Mouse (Mus musculus): Measurements from ENCODE around the gene Lamc2.

Gene Lamc2

DNA sequence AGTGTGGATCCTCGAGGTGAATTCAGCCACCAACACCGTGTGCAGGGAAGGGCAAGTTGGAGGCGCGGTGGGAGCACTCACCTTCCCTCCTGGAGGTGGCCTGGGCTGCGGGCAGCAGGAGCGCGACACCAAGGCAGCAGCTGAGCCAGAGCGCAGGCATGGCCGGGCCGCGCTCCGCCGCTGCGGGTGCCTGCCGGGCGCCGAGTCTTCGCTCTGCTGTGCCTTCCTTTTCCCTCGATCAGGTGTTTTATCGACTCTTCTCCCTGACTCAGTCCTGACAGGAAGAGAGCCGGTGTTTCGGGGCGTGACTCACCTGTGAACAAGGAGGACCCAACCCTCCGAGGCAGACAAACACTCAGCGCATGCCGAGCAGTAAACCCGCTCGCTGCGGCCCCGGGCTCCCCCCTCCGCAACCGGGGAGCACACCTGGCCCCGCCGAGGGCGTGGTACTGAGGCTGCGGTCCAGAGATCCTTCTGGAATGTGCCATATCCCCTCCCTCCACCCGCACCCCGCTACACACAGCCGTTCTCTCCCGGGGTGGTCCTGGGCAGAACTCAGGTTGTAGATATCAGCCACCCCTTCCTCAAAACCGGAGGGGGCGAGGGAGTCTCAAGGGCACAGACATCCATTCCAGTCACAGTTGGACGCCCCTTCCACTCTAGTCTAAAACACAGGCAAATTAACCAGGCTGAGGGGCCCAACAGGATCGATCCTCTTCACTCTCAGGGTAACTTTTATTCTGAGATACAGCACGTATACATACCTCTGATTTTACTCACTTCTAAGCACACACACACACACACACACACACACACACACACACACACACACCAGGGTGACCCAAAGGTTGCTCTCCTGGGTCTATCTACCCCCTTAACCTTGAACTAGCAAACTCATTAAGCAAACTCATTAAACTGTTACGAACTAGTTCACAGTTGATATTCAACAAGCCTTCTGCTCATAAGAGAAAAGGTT, at the start of gene Lamc2:
Gene Lamc2 (minus strand): TSS at position 620 of the 976 bp plus-strand sequence.
- DNase-seq (ENCODE audit: low spot score in 2 of 2) = no peak

DNA sequence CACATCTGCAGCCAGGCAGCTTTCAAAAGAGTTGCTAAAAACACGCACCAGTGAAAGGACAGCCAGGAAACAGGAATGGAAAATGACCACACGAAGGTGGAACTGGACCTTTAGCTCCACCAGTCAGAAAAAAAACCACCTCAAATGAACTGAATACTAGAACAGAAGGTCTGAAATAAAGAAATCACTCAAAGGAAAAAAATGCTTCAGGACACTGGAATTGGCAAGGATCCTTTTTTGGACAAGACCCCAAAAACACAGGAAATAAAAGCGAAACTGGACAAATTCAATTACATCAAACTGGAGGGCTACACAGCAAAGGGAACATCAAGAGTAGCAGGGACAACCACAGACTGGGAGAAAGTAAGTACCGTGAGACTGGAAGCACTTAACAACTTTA, 49.3 kb upstream of the Lamc2 start:
- DNase-seq (ENCODE audit: low spot score in 2 of 2) = no peak

- DNase-seq (ENCODE audit: low spot score in 2 of 2) = no peak
Measured at GRCm38 (mm10) chr1:153231681-153232080, 45.4 kb upstream of the Lamc2 start.

DNA sequence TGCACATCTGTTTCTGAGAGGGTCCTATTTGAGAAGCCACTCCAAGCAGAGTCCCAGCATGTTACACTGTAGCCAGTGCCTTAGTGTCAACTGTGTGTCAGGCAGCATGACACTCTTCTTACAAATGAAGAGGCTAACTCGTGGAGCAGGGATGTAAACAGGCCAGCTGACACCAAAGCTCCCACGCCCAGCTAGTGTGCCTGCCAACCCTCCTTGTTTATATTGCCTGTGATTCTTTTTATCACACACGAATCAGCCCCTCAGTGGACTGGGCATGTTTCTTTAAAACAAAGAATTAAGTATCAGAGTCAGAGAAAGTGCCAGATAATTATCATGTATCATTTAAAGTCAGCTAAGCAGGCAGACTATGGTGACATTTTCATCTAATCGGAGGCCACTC, 41.7 kb upstream of the Lamc2 start:
- no peak for DNase-seq (ENCODE audit: low spot score in 2 of 2)

GRCm38 (mm10) chr1:153227096-153227495, 40.8 kb upstream of the Lamc2 start:
- DNase-seq (ENCODE audit: low spot score in 2 of 2) = no peak

- DNase-seq (ENCODE audit: low spot score in 2 of 2) = no peak
Measured at GRCm38 (mm10) chr1:153225786-153226725, 39.8 kb upstream of the Lamc2 start.

DNA sequence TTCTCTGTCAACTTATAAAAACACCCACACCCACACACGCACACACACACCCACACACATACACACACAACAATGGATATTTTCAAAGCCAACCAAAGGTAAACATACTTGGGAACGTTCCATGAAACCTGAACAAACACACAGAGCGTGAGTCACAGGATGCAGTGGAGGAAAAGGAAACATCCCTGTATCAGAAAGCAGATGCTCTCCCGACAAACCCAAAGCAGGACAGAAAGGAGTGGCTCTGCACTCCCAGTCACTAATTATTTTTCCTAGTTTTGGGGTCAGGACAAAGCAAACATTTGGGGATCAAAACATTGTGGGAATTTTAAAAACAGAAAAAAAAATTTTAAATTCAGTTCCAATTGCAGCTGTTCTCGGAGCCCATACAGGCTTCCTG, 38.1 kb upstream of the Lamc2 start:
- no peak for DNase-seq (ENCODE audit: low spot score in 2 of 2)

DNA sequence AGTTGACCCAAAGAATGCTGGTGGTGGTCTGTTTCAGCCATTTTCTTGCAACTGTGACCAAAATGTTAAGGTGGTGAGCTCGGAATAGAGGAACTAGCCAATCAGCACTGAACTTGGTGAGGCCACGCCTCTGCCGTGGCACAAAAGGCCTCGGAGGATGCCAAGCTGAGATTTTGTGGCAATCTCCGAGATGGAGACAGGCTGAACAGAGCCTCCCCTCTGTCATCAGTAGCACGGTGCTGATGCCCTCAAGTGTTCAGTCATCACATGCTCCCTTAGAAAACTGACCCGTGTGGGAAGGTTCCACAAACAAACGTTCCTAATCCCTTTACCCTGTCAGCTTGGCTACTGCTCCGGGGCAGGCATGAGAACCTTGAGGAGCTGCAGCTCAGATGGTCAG, 33.1 kb upstream of the Lamc2 start:
- DNase-seq (ENCODE audit: low spot score in 2 of 2) = no peak

- no peak for DNase-seq (ENCODE audit: low spot score in 2 of 2)
Measured at GRCm38 (mm10) chr1:153216516-153216915, 30.3 kb upstream of the Lamc2 start.

DNA sequence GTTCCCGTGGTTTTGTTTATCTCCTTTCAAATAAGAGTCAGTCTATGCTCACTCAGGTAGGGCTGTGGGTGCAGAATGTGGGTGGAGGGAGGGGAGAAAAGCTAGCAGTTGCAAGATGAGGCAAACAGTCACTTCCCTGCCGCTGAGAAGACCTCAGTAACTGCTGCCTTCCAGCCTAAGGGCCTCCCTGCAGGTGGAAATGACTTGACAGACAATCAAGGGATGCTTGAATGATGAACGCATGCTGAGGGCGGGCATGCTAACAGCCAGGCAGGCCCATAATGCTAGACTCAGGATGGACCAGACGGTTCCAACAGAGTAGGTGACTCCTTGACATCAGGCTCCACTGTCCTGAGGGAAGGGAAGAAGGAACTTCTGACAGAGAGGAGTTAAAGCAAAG, 29.4 kb upstream of the Lamc2 start:
- DNase-seq (ENCODE audit: low spot score in 2 of 2) = no peak

GRCm38 (mm10) chr1:153210992-153211391, 24.7 kb upstream of the Lamc2 start:
- no peak for DNase-seq (ENCODE audit: low spot score in 2 of 2)

- DNase-seq (ENCODE audit: low spot score in 2 of 2) = no peak
Measured at GRCm38 (mm10) chr1:153210198-153210597, 24.0 kb upstream of the Lamc2 start.

GRCm38 (mm10) chr1:153202195-153202594, 15.9 kb upstream of the Lamc2 start:
- no peak for DNase-seq (ENCODE audit: low spot score in 2 of 2)

- no peak for DNase-seq (ENCODE audit: low spot score in 2 of 2)
Measured at GRCm38 (mm10) chr1:153201448-153201847, 15.2 kb upstream of the Lamc2 start.

DNA sequence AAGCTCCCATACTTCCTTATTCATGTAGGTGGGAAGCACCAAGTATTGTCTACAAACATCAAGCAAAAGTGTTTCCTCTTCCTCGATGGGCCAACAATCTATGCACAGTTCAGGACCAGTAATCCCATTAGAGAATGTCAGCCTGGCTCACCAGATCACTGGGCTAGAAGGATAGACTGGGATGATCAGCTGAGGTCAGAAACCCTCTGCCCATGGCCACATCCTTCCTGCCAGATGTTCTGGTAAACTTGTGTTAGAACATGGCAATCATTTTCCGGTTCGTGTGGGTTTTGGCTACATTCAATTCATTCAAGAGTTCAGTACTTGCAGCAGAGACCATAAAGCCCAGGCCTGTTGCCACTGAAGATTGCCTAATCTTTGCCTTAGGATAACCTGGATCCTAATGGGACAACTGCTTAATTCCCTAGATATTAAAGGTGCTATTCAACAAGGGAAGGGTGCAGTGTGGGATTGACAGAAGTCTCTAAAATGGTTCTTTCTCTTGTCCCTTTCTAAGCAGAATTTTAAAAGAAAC, 11.1 kb upstream of the Lamc2 start:
- DNase-seq (ENCODE audit: low spot score in 2 of 2) = no peak

DNA sequence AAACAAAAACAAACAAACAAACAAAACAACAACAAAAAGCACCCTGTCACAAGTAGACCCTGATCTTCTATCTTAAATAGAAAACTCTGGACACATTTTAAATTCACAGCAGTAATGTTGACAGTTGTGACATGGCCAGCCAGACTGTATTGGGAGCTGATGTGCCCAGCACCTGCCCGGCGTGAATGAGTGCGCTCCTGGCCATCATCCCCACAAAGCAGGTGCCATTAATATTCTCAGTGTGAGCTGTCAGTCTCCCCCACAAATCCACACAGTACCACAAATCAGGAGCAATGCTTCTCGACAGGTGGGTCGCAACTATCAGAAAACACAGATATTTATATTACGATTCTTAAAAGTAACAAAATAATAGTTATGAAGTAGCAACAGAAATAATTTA, 6.7 kb upstream of the Lamc2 start:
- DNase-seq (ENCODE audit: low spot score in 2 of 2) = no peak

DNA sequence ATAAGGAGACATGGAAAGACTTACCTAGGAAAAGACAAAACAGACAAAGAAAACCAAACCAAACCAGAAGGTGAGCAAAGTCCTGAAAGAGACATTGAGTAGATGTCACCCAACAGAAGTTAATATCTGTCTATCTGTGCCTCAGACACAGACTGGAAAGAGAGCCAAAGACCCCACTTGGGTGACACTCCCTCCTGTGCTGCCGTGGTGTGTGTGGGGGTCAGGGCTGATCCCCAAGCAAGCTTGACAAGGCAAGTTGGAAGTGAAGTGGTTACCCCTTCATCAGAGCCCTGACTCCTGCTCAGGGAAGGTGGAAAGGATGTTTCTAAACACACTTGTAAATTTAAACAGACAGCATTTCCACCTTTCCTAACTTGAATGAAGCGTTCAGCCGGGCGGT, 6.1 kb upstream of the Lamc2 start:
- DNase-seq (ENCODE audit: low spot score in 2 of 2) = no peak

- no peak for DNase-seq (ENCODE audit: low spot score in 2 of 2)
Measured at GRCm38 (mm10) chr1:153191943-153192329, 5.7 kb upstream of the Lamc2 start.

GRCm38 (mm10) chr1:153191237-153191942, 5.1 kb upstream of the Lamc2 start:
- no peak for DNase-seq (ENCODE audit: low spot score in 2 of 2)

- no peak for DNase-seq (ENCODE audit: low spot score in 2 of 2)
Measured at GRCm38 (mm10) chr1:153188081-153188480, 1.8 kb upstream of the Lamc2 start.

DNA sequence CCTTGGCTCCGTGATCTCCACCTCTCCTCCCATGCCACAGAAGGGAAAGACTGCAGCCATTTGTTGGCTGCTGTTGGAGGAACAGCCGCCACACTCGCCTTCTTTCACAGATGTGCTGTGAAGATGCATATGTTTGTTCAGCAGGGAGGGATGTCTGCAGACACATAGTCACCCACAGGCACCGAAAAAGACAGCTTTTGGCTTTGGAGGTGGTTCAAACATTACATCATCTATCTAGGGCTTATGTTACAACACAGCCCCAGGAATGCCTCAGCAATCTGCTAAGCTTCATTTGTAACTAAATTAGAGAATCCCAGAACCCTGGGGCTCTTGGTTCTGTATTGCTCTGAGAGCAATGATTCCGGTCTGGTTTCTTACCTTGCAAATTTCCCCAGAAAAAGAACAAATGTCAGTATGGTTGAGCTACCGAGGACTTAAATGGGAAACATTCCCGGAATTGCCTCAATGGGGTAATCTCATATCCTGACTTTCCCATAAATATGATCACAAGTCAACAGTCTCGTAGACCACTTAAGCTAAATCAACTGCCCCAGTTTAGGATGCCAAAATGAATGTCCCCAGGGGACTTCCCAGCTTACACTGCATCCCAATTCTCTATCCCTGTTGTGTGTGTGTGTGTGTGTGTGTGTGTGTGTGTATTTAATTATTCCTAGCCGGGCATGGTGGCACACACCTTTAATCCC, 5.5 kb downstream of the Lamc2 start:
- no peak for DNase-seq (ENCODE audit: low spot score in 2 of 2)
